Mouse (Mus musculus) embryonic fibroblast, embryonic 13.5 days (primary cell): ENCODE measurements around the gene Olfr761. TPM values are rescaled to one million over a fixed set of nuclear protein-coding genes. Genes with fewer than 3 reads are reported as not detected.
"Not testable (repeated sequence)": the region's sequence is repeated elsewhere in the genome, so short reads cannot be mapped to it uniquely, and the experiment has no call there.

ENCODE experiments used
- H3K27ac ChIP-seq: 2 replicates; pipeline ENCODE4 v1.5.1; 2012; ENCODE audit warnings: low read length, control low read depth, inconsistent platforms; ENCODE audit not compliant: insufficient read depth
- H3K4me1 ChIP-seq: 2 replicates; pipeline ENCODE4 v1.6.1; 2011; ENCODE audit warnings: low read length; ENCODE audit not compliant: control insufficient read depth, insufficient read depth
- H3K4me3 ChIP-seq: 2 replicates; pipeline ENCODE4 v1.5.1; 2011; ENCODE audit warnings: mild to moderate bottlenecking, control low read depth, low read length; ENCODE audit not compliant: insufficient read depth
- CTCF ChIP-seq: IDR thresholded peaks from 2 replicates; pipeline ENCODE4 v1.5.1; 2011; ENCODE audit warnings: mild to moderate bottlenecking, control low read depth, low read length, moderate library complexity, borderline replicate concordance; ENCODE audit not compliant: insufficient read depth
- POLR2A ChIP-seq: IDR thresholded peaks from 2 replicates; pipeline ENCODE4 v1.6.1; 2011; ENCODE audit warnings: low read depth, mild to moderate bottlenecking, control low read depth, low read length, moderate library complexity
- polyA plus RNA-seq: library from polyadenylated mRNA; stranded (reverse); fragments of >200 nt; gene quantifications from 2 replicates; pipeline ENCODE4 v1.2.4, GENCODE M21; 2011; ENCODE audit warnings: low read depth; ENCODE audit not compliant: missing spikeins, insufficient read length

The Olfr761 gene
- polyA plus RNA-seq = not detected in 2 replicates

DNA sequence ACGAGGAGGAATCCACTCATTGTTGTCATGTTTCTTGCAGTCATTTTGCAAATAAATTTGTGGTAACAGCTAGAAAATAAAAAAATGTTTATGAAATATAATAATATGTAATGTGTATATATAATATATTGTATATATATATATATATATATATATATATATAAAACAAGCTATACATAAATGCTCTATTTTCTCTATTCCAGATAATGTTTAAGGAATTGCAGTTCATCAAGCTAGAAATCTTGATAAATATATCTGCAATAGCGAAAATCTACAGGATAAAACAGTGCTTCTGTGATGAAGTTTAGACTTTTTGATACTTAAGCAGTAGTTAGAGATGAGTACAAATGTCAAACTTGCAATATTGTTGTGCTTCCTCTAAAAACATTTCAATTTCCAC is at the start of gene Olfr761:
Olfr761 (minus strand) TSS at position 101 of the 400 bp plus-strand sequence.
- no peak within 1 kb of the TSS for H3K27ac ChIP-seq
- no peaks in the 10 kb centered on the region for H3K4me1 ChIP-seq
- no peak for TF ChIP-seq POLR2A
- TF ChIP-seq CTCF = no peak
- no peak within 1 kb of the TSS for H3K4me3 ChIP-seq

DNA sequence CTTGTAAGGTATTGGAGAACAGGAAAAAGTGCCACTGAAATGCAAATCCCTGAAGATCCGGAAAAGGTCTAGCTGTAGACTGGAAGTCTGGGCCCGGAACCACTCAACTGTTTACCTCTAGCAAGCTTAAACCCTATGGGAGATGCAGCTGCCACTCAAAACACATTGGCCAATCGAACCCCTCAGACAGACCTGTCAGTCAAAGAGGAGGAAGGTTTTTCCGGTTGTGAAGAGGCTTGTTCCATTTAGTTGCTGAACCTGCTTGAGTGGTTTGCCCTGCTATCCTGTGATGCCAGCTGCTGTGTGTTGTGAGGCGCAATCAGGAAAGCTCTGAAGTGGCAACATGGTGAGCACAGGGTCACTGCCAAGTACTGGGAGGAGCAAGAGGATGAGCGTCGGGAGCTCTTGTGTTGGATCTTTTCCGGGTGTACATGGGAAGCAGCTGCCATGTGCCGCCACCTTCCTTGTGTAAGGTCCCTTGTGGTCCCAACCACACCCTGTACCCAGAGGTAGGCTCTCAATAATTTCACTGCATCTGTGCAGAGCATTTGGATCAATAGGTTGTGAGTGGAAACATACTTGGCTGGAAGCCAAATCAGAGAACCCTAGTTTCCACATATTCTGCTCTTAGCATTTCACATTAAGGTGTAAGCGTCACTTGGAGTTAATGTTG is 42.9 kb upstream of the Olfr761 start:
- H3K27ac ChIP-seq = no peak overlapping the region
- no peaks in the 10 kb centered on the region for H3K4me1 ChIP-seq
- no peak for TF ChIP-seq CTCF
- no peak for TF ChIP-seq POLR2A
- no peak overlapping the region for H3K4me3 ChIP-seq

DNA sequence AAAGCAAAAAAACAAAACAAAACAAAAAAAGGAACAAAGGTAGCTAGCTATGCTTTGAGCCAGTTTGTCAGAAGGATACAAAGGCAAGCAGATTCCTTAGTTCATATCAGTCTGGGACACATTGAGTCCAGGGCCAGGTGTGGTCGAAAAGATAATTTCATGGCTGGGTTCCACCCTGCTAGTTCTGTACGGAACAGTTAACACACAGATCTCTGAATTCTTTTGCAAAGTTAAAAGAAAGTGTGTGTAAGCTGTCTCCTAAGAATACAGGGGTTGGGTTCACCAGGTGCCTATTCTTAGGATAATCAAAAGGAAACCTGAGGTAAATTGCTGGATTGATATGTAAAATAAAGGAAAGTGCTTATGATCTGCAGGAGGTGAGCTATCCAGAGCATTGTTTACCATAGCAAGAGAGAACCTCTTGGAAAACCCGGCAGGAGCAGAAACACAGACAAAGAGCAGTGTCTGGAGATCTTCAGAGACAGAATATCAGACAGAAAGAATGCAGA is 37.6 kb upstream of the Olfr761 start:
- H3K4me1 ChIP-seq = no peaks in the 10 kb centered on the region
- H3K27ac ChIP-seq = no peak overlapping the region
- no peak for TF ChIP-seq POLR2A
- TF ChIP-seq CTCF = no peak
- H3K4me3 ChIP-seq = no peak overlapping the region

DNA sequence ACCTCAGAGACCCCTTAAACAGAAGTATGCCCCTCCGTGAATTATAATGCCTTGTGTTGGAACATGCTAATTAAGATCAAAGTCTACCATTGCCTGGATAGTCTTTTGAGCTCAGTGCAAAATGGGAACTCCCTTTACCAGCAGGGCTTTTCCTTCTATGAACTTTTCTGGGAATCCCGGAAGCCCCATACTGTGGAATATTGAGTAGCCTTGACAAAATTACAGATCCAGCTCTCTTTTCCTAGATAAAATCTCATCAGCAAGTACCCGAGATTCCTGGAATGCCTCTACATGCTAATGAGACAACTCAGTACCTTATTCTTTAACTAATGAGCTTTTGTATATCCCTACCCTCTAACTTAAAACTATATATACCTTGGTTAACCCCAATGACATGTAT is 20.7 kb upstream of the Olfr761 start:
- Histone ChIP-seq H3K4me3 (no peak overlapping the region), H3K27ac (no peak overlapping the region), H3K4me1 (no peaks in the 10 kb centered on the region)
- no peak for TF ChIP-seq CTCF
- TF ChIP-seq POLR2A = no peak

DNA sequence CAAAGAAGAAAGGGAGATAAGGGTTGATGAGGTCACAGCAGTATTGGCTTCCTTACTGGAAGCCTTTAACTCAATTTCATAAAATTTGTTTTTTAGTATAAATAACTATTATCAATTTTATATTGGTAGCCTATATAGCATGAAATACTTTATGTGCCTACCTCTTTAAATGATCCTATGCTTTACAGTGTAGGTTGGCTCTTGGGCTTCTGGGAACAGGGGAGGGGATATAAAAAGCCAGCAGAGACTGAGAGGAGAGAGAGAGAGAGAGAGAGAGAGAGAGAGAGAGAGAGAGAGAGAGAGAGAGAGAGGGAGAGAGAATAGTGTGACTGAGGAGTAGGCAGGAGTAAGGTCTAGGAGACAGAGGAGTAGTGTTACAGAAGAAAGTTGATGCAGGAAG is 32.6 kb downstream of the Olfr761 start, which contains the start of gene Olfr128:
Olfr128 (plus strand) TSS at position 301 of the 400 bp plus-strand sequence.
- Histone ChIP-seq H3K27ac (no peak within 1 kb of the TSS), H3K4me1 (no peaks in the 10 kb centered on the region), H3K4me3 (no peak within 1 kb of the TSS)
- no peak for TF ChIP-seq POLR2A
- no peak for TF ChIP-seq CTCF

DNA sequence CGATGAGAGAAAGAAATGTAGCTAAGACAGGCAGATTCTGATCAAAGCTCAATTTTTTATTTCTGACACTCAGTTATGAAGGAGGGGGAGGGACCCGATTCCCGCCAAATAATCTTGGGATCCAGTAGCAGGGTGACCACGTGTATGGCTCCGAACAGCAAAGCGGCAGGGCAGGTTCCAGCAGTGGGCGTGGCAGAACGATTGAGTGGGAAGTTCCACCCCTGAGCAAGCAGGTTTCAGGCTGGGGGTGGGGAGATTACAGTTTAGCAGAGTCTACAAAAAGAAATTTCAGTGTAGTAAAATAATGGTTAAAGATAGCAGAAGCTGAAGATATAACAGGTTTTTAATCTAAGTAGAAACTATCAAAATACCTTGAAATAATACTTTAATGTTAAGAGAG is 46.1 kb downstream of the Olfr761 start:
- H3K27ac ChIP-seq, H3K4me3 ChIP-seq, H3K4me1 ChIP-seq: not testable (repeated sequence)

Other genes with a start within 250 kb of the Olfr761 start
- gene Olfr120, start 231.3 kb downstream of the Olfr761 start, polyA plus RNA-seq = not detected in 2 replicates
- not detected in 2 replicates for gene Olfr121, start 204.2 kb downstream of the Olfr761 start, polyA plus RNA-seq
- gene Olfr122, start 184.5 kb downstream of the Olfr761 start, polyA plus RNA-seq = not detected in 2 replicates
- not detected in 2 replicates for gene Olfr123, start 159.6 kb downstream of the Olfr761 start, polyA plus RNA-seq
- not detected in 2 replicates for gene Olfr124, start 153.2 kb downstream of the Olfr761 start, polyA plus RNA-seq
- not detected in 2 replicates for gene Olfr125, start 120.1 kb downstream of the Olfr761 start, polyA plus RNA-seq
- not detected in 2 replicates for gene Olfr126, start 105.6 kb downstream of the Olfr761 start, polyA plus RNA-seq
- gene Olfr127, start 52.6 kb downstream of the Olfr761 start, polyA plus RNA-seq = not detected in 2 replicates
- gene Olfr128, start 32.5 kb downstream of the Olfr761 start, polyA plus RNA-seq = not detected in 2 replicates
- gene Olfr129, start 107.0 kb upstream of the Olfr761 start, polyA plus RNA-seq = 0.16 TPM in 1 of 2 replicates, not detected in the other
- not detected in 2 replicates for gene Olfr130, start 110.8 kb upstream of the Olfr761 start, polyA plus RNA-seq
- gene Olfr131, start 135.6 kb upstream of the Olfr761 start, polyA plus RNA-seq = not detected in 2 replicates
- not detected in 2 replicates for gene Olfr132, start 181.4 kb upstream of the Olfr761 start, polyA plus RNA-seq
- gene Olfr133, start 192.2 kb upstream of the Olfr761 start, polyA plus RNA-seq = not detected in 2 replicates
- gene Olfr134, start 218.3 kb upstream of the Olfr761 start, polyA plus RNA-seq = not detected in 2 replicates